Mouse (Mus musculus) lung, adult 2 months (tissue): ENCODE results near the gene Acot1.

Experiments
- CTCF ChIP-seq: fragments of 200-500 bp; IDR thresholded peaks from 2 replicates; pipeline ENCODE4 v1.5.1; 2011; ENCODE audit warnings: mild to moderate bottlenecking, low read length, control low read depth; ENCODE audit not compliant: insufficient read depth
- POLR2A ChIP-seq: fragments of 200-500 bp; IDR thresholded peaks from 2 replicates; pipeline ENCODE4 v1.6.1; 2011; ENCODE audit warnings: low read depth, mild to moderate bottlenecking, control low read depth, low read length, borderline replicate concordance; ENCODE audit errors: extremely low read depth

- TF ChIP-seq CTCF (no peak), POLR2A (no peak)
Observed at GRCm38 (mm10) chr12:84032854-84033253, 23.6 kb downstream of the Acot1 start.
